Mouse (Mus musculus) liver, adult (tissue): Measurements from ENCODE around the gene Actc1.

Experiments
- GATA4 ChIP-seq: IDR thresholded peaks from 2 replicates; pipeline ENCODE4 v1.6.1; 2014; ENCODE audit warnings: mild to moderate bottlenecking, low read length; ENCODE audit not compliant: insufficient replicate concordance

Actc1 gene

GRCm38 (mm10) chr2:114059608-114060007 is 6.3 kb upstream of the Actc1 start:
- no peak for TF ChIP-seq GATA4

- TF ChIP-seq GATA4 = no peak
These were observed 5.0 kb upstream of the Actc1 start for GRCm38 (mm10) chr2:114058226-114058796.

- no peak for TF ChIP-seq GATA4
These were observed 4.0 kb upstream of the Actc1 start for GRCm38 (mm10) chr2:114057303-114057853.

DNA sequence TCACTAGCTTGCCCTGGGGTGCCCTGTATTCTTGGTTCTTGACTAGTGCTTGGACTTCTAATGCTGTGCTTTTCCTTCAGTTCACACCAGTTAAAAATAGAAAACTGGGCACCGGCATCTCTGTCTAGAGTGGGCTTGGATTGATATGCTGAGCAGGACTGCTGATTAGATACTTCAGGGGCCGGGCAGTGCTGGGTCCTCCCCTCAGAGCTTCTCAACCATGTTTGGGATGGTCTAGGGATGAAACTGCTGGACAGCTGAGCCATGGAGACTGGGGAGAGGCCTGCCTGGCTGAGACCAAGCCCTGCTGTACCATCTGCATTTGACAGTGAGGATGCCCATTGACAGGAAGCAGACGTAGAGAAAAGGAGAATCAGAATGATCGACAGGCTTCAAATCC is 781 bp upstream of the Actc1 start:
- TF ChIP-seq GATA4 = no peak

- TF ChIP-seq GATA4 = no peak
These were observed 1.5 kb downstream of the Actc1 start for GRCm38 (mm10) chr2:114051871-114052241.

DNA sequence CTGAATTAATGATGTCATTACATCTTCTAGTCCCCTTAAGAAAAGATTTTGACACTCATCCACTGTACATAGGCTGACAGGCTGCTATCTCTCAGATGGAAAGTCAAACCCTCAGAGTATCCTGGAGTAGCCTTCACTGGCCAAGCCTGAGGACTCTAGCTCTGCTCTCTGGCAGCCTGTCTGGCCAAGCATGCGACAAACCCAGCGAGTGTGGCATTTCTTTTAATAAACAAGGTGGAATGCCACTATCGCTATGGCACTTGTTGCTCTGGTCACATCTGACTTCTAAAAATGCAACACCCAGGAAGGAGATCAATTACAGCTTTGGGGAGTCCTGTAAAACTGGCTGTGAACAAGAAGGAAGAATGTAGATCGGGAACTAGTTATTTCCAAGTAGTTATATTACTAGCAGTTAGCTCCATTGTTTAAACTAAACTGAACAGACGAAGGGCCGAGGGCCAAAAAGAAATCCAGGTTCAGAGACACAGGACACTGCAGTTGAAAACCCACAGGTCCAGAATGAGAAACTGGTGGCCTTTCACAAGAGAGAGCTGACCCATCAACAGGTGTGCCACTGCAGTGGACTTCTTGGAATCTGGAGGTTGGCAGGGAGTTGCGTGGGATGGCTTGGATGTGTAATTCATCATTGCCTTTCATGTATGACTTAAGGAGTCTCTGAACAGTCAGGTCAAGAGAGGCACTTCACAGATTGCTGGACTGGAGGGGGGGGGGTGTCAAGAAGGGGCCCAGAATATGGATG is 2.1 kb downstream of the Actc1 start:
- no peak for TF ChIP-seq GATA4

DNA sequence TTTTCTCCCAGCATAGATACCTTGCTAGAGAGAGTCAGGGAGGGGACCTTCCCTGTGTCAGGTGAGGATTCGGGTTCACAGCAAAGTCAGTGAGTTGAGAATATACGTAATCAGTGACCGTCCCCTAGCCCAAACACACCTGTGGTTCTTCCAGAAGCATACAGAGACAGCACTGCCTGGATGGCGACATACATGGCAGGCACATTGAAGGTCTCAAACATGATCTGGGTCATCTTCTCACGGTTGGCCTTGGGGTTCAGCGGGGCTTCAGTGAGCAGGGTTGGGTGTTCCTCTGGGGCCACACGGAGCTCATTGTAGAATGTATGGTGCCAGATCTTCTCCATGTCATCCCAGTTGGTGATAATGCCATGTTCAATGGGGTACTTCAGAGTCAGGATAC is 3.2 kb downstream of the Actc1 start:
- no peak for TF ChIP-seq GATA4

DNA sequence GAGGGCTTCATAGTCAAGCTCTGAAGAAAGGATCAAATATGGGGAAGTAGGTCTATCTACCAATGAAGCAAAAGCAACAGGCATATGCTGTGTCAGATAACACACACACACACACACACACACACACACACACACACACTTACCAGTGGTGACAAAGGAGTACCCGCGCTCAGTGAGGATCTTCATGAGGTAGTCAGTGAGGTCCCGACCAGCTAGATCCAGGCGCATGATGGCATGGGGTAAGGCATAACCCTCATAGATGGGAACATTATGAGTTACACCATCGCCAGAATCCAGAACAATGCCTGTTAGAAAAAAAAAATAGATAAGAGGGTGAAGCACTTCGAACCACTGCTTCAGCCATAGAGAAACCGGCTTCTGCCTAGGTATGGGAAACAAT is 4.0 kb downstream of the Actc1 start:
- TF ChIP-seq GATA4 = no peak

- no peak for TF ChIP-seq GATA4
These were observed 5.3 kb downstream of the Actc1 start for GRCm38 (mm10) chr2:114047960-114048611.

DNA sequence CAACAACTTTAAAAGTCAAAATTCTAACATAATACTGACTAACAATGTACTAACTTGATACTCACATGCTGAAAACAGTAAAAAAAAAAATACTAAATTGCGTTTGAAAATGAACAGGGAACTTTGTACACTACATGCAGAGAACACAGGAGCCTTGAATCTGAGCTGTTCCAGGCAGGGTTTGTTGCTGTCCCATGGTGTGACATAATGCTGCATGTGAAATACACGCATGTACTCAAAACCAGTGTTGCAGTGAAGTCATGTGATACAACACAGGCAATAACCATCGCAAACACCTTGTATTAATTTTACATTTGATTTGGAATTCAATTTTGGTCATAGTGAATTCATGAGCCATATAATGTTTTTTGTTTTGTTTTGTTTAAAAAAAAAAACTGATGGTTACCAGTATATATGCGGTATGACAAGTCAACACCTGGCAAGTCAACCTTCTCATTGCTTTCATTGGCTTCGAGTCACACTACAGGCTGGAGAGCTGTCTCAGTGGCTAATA is 7.1 kb downstream of the Actc1 start:
- TF ChIP-seq GATA4 = no peak

GRCm38 (mm10) chr2:114037926-114038325 is 15.4 kb downstream of the Actc1 start:
- no peak for TF ChIP-seq GATA4

GRCm38 (mm10) chr2:114032259-114032658 is 21.1 kb downstream of the Actc1 start:
- no peak for TF ChIP-seq GATA4

DNA sequence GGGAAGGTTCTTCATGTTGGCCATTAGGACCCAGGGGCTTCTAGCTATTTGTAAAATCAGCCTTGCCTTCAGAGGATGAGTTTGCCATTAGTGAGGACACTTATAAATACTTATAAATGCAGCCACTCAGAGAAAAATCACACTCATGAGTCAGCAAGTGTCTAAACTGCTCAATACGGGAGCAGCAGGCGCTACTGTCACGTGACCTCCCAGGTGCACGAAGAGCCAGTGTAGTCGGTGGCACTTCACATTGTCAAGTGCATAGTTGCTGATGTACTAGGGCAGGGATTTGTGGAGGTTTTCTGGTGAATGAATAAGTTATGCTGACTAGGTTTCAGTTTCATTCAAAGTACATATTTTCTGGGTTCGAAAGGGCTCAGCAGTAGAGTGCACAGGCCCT is 30.0 kb downstream of the Actc1 start:
- TF ChIP-seq GATA4 = no peak

DNA sequence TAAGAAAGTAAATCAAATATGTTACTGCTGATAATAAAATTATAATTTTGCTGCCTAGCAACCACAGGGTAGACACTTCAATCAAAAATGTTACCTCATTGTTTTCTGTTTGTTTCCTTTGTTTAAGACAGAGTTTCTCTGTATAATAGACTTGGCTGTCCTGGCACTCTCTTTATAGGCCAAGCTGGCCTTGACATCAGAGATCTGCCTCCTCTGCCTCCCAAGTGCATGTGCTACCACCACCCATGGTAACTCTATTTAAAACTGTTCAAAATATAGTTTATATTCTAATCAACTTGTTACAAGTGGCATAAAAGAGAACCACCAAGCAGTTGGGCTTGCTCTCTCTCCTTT is 33.2 kb downstream of the Actc1 start:
- TF ChIP-seq GATA4 = no peak

DNA sequence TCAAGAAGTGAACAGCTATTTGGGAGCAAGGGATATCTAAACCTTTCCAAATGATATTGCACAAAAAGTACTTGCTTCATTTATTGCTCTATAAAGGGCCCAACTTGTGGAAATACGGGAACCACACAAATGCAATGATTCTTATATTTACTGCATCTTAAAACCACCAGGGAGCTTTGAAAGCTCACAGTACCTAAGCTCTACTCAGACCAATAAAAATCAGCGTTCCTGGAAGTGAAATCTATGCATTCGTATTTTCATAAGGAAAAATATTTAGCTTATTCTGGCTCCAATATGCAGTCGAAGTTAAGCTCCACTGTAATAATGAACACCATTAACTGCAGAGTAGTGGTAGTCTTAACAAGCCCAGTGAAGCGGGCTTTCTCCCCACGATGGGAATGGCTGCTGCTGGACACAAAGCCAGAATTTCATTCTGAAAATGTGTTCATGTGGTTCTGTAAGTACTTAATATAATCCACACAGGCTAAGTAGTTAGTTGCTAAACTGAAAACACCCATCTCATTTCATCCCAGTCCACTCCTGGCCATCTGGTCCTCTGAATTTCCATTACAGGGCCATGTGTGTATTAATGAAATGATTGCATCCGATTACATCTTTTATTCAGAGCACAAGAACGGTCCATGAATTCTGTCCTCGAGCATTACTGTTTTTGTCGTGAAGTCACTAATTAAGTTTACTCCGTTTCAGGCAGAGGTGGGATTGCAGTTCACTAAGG is 33.7 kb downstream of the Actc1 start:
- no peak for TF ChIP-seq GATA4
